Mouse (Mus musculus): ENCODE results near the gene Fam110a.
A peak's percentile ranks its signal among the peaks of the same experiment; 100 is the strongest.

Gene Fam110a

GRCm38 (mm10) chr2:151970191-151971172 is 9.5 kb downstream of the Fam110a start:
- peak; percentile 64 to 73 for DNase-seq

- DNase-seq: no peak
Measured at GRCm38 (mm10) chr2:151969396-151969795, 10.6 kb downstream of the Fam110a start.

GRCm38 (mm10) chr2:151968986-151969385 is 11.0 kb downstream of the Fam110a start:
- DNase-seq: no peak

- no peak for DNase-seq
Measured at GRCm38 (mm10) chr2:151968451-151968850, 11.6 kb downstream of the Fam110a start.

GRCm38 (mm10) chr2:151967792-151968191 is 12.2 kb downstream of the Fam110a start:
- DNase-seq: no peak

- DNase-seq: no peak
Measured at GRCm38 (mm10) chr2:151967176-151967750, 12.8 kb downstream of the Fam110a start.

GRCm38 (mm10) chr2:151964052-151964451 is 16.0 kb downstream of the Fam110a start:
- DNase-seq: no peak

GRCm38 (mm10) chr2:151963319-151963718 is 16.7 kb downstream of the Fam110a start:
- no peak for DNase-seq

GRCm38 (mm10) chr2:151962474-151962873 is 17.5 kb downstream of the Fam110a start:
- peak; percentile 77 to 84 for DNase-seq

- DNase-seq: no peak
Measured at GRCm38 (mm10) chr2:151961284-151962196, 18.5 kb downstream of the Fam110a start.

GRCm38 (mm10) chr2:151959274-151959673 is 20.7 kb downstream of the Fam110a start:
- no peak for DNase-seq

- DNase-seq: no peak
Measured at GRCm38 (mm10) chr2:151956500-151957137, 23.4 kb downstream of the Fam110a start.

GRCm38 (mm10) chr2:151953665-151954064 is 26.4 kb downstream of the Fam110a start:
- DNase-seq: no peak

- DNase-seq: no peak
Measured at GRCm38 (mm10) chr2:151949082-151949774, 30.8 kb downstream of the Fam110a start.

GRCm38 (mm10) chr2:151948311-151948710 is 31.7 kb downstream of the Fam110a start:
- no peak for DNase-seq

- no peak for DNase-seq
Measured at GRCm38 (mm10) chr2:151947617-151948016, 32.4 kb downstream of the Fam110a start.

GRCm38 (mm10) chr2:151944106-151944505 is 35.9 kb downstream of the Fam110a start:
- no peak for DNase-seq

GRCm38 (mm10) chr2:151941269-151941668 is 38.8 kb downstream of the Fam110a start:
- DNase-seq: peak in 1 of 2 experiments; percentile 53

GRCm38 (mm10) chr2:151939651-151940420 is 40.2 kb downstream of the Fam110a start:
- no peak for DNase-seq

GRCm38 (mm10) chr2:151938780-151939200 is 41.2 kb downstream of the Fam110a start:
- peak; percentile 63 to 75 for DNase-seq

- DNase-seq: no peak
Measured at GRCm38 (mm10) chr2:151937893-151938292, 42.1 kb downstream of the Fam110a start.

All from cerebellum, postnatal 25 days (tissue).